Mouse (Mus musculus): ENCODE results near the gene Ctsk. TPM values are rescaled to one million over a fixed set of nuclear protein-coding genes. Genes with fewer than 3 reads are reported as not detected.

Gene Ctsk
- 39.3 and 52.6 TPM in 2 replicates for polyA plus RNA-seq (2015; fragmentation: Nextera tagmentation; extraction: Ambion mirVana)

DNA sequence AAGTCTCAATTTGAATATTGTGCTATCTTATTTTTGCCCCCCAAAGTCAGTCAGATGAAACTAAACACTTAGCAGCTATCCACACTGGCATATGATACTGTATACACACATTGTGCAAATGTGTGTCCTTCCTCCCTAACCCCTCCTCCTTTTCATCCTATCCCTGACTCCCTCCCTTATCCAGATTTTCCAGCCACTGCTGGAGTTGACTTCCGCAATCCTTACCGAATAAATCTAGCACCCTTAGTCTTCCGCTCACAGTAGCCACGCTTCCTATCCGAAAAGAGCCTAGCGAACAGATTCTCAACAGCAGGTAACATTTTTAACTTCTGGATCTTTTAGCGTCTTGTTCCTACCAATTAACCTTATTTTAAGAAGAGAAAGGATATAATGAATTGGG, at the start of gene Ctsk:
Gene Ctsk, plus strand, starts transcription at position 233 of the 400 bp plus-strand sequence.

GRCm38 (mm10) chr3:95526622-95527211, 27.7 kb downstream of the Ctsk start, which contains the start of gene Ctss:
TSS of gene Ctss (plus strand) at chr3:95526786.

Other genes with a start within 250 kb of the Ctsk start
- 0.68 TPM in 1 of 2 replicates, not detected in the other for gene Bnipl, start 248.1 kb upstream of the Ctsk start, polyA plus RNA-seq (2015; fragmentation: Nextera tagmentation; extraction: Ambion mirVana)
- 29.2 and 32.7 TPM in 2 replicates for gene Mindy1, start 217.9 kb upstream of the Ctsk start, polyA plus RNA-seq (2015; fragmentation: Nextera tagmentation; extraction: Ambion mirVana)
- gene Prune1, start 217.2 kb upstream of the Ctsk start, polyA plus RNA-seq (2015; fragmentation: Nextera tagmentation; extraction: Ambion mirVana): 68.2 and 79.3 TPM in 2 replicates
- gene Anxa9, start 192.1 kb upstream of the Ctsk start, polyA plus RNA-seq (2015; fragmentation: Nextera tagmentation; extraction: Ambion mirVana): 0.45 and 1.9 TPM in 2 replicates
- gene Cers2, start 184.5 kb upstream of the Ctsk start, polyA plus RNA-seq (2015; fragmentation: Nextera tagmentation; extraction: Ambion mirVana): 62.6 and 73.1 TPM in 2 replicates
- 9.6 and 10.0 TPM in 2 replicates for gene Setdb1, start 142.1 kb upstream of the Ctsk start, polyA plus RNA-seq (2015; fragmentation: Nextera tagmentation; extraction: Ambion mirVana)
- gene 4930558C23Rik, start 96.4 kb upstream of the Ctsk start, polyA plus RNA-seq (2015; fragmentation: Nextera tagmentation; extraction: Ambion mirVana): not detected in 2 replicates
- 19.9 and 21.1 TPM in 2 replicates for gene Arnt, start 64.9 kb upstream of the Ctsk start, polyA plus RNA-seq (2015; fragmentation: Nextera tagmentation; extraction: Ambion mirVana)
- 17.9 and 18.1 TPM in 2 replicates for gene Ctss, start 27.5 kb downstream of the Ctsk start, polyA plus RNA-seq (2015; fragmentation: Nextera tagmentation; extraction: Ambion mirVana)
- gene Hormad1, start 60.4 kb downstream of the Ctsk start, polyA plus RNA-seq (2015; fragmentation: Nextera tagmentation; extraction: Ambion mirVana): not detected in 2 replicates
- 14.2 and 15.1 TPM in 2 replicates for gene Golph3l, start 89.7 kb downstream of the Ctsk start, polyA plus RNA-seq (2015; fragmentation: Nextera tagmentation; extraction: Ambion mirVana)
- 45.0 and 48.0 TPM in 2 replicates for gene Ensa, start 125.7 kb downstream of the Ctsk start, polyA plus RNA-seq (2015; fragmentation: Nextera tagmentation; extraction: Ambion mirVana)
- gene Mcl1, start 159.5 kb downstream of the Ctsk start, polyA plus RNA-seq (2015; fragmentation: Nextera tagmentation; extraction: Ambion mirVana): 58.3 and 62.3 TPM in 2 replicates
- gene Adamtsl4, start 188.7 kb downstream of the Ctsk start, polyA plus RNA-seq (2015; fragmentation: Nextera tagmentation; extraction: Ambion mirVana): 10.3 and 11.1 TPM in 2 replicates
- 20.5 and 31.0 TPM in 2 replicates for gene Ecm1, start 240.3 kb downstream of the Ctsk start, polyA plus RNA-seq (2015; fragmentation: Nextera tagmentation; extraction: Ambion mirVana)

All from skeletal muscle tissue, postnatal 0 days (tissue).